Mouse (Mus musculus) midbrain, postnatal 0 days (tissue): ENCODE results near the gene Pogz. TPM values are rescaled to one million over a fixed set of nuclear protein-coding genes. Genes with fewer than 3 reads are reported as not detected.

Source experiments
- ATAC-seq: fragments of 200-750 bp; cut with Nextera tagmentation; 2 replicates; pipeline ENCODE4 v1.8.0; 2017; ENCODE audit warnings: moderate number of reproducible peaks, mild to moderate bottlenecking, moderate TSS enrichment, moderate library complexity; ENCODE audit not compliant: low FRiP score
- DNase-seq: peaks from one replicate; pipeline ENCODE4 v3.0.0-alpha.2; 2015; ENCODE audit warnings: low spot score
- H3K27ac ChIP-seq: fragments of 300-500 bp; sonication (generic); 2 replicates; pipeline ENCODE4 v1.5.1; 2014; ENCODE audit warnings: low read depth, mild to moderate bottlenecking, low read length, mixed read lengths
- H3K27me3 ChIP-seq: fragments of 300-500 bp; sonication (generic); 2 replicates; pipeline ENCODE4 v1.6.1; 2014; ENCODE audit warnings: low read length, control low read depth, mixed read lengths; ENCODE audit not compliant: insufficient read depth
- H3K36me3 ChIP-seq: fragments of 300-500 bp; sonication (generic); 2 replicates; pipeline ENCODE4 v1.6.1; 2014; ENCODE audit warnings: low read length, control low read depth, mixed read lengths; ENCODE audit not compliant: insufficient read depth
- H3K4me1 ChIP-seq: fragments of 300-500 bp; sonication (generic); 2 replicates; pipeline ENCODE4 v1.6.1; 2014; ENCODE audit warnings: mild to moderate bottlenecking, control low read depth, antibody characterized with exemption, low read length, mixed read lengths; ENCODE audit not compliant: insufficient read depth
- H3K4me2 ChIP-seq: fragments of 300-500 bp; sonication (generic); 2 replicates; pipeline ENCODE4 v1.6.1; 2014; ENCODE audit warnings: low read depth, mild to moderate bottlenecking, low read length, mixed read lengths; ENCODE audit not compliant: poor library complexity, severe bottlenecking
- H3K4me3 ChIP-seq: fragments of 300-500 bp; sonication (generic); 2 replicates; pipeline ENCODE4 v1.5.1; 2014; ENCODE audit warnings: low read depth, mild to moderate bottlenecking, low read length, moderate library complexity
- H3K9ac ChIP-seq: fragments of 300-500 bp; sonication (generic); replicated peaks from 2 replicates; pipeline ENCODE4 v1.6.1; 2014; ENCODE audit warnings: mild to moderate bottlenecking, low read length, moderate library complexity, mixed read lengths; ENCODE audit not compliant: poor library complexity, severe bottlenecking
- H3K9me3 ChIP-seq: fragments of 300-500 bp; sonication (generic); 2 replicates; pipeline ENCODE4 v1.6.1; 2016; ENCODE audit warnings: low read length, control low read depth
- CTCF ChIP-seq: IDR thresholded peaks from 2 replicates; pipeline ENCODE4 v1.5.1; 2016; ENCODE audit warnings: antibody characterized with exemption, mild to moderate bottlenecking
- WGBS: fragments of 180-500 bp; shearing (Covaris S2); extraction: QIAGEN DNeasy Blood & Tissue Kit; methylation state at CpG from one replicate; pipeline ENCODE4 v1.1.7; 2014; 5-methylcytosine and 5-hydroxymethylcytosine counted together
- polyA plus RNA-seq: library from polyadenylated mRNA; unstranded; fragments of >200 nt; fragmentation: Nextera tagmentation; extraction: Ambion mirVana; gene quantifications from 2 replicates; pipeline ENCODE4 v1.2.1, GENCODE M21; 2015
- total RNA-seq: library from RNA; depleted of rRNA; stranded (reverse); fragments of >200 nt; gene quantifications from 2 replicates; pipeline ENCODE4 v1.2.3, GENCODE M21; 2014

The Pogz gene
- total and polyA plus RNA-seq, 2 experiments from 2014 or later, result 17.5 to 42.5 TPM

GRCm38 (mm10) chr3:94851731-94852130 is 14.4 kb downstream of the Pogz start:
- no peak for TF ChIP-seq CTCF
- H3K4me3 ChIP-seq, result no peak overlapping the region
- no peak overlapping the region for H3K27ac ChIP-seq
- 61% methylated on average over 3 of the region's 3 CpGs for WGBS
- H3K36me3 ChIP-seq, result peaks cover 6% of the 10 kb centered on the region; the same call in 1 of the 2 replicates
- no peaks in the 10 kb centered on the region for H3K9me3 ChIP-seq
- no peaks in the 10 kb centered on the region for H3K27me3 ChIP-seq
- H3K4me1 ChIP-seq, result no peaks in the 10 kb centered on the region
- H3K4me2 ChIP-seq, result no peak overlapping the region
- ATAC-seq, result no peak
- DNase-seq, result no peak
- H3K9ac ChIP-seq, result no peak overlapping the region

GRCm38 (mm10) chr3:94852215-94852614 is 14.8 kb downstream of the Pogz start:
- no peak overlapping the region for H3K4me2 ChIP-seq
- H3K27ac ChIP-seq, result no peak overlapping the region
- no peaks in the 10 kb centered on the region for H3K27me3 ChIP-seq
- 90% methylated on average over 3 of the region's 3 CpGs for WGBS
- H3K4me3 ChIP-seq, result no peak overlapping the region
- ATAC-seq (no peak), DNase-seq (no peak)
- H3K9ac ChIP-seq, result no peak overlapping the region
- TF ChIP-seq CTCF, result no peak
- no peaks in the 10 kb centered on the region for H3K9me3 ChIP-seq
- no peaks in the 10 kb centered on the region for H3K4me1 ChIP-seq
- peaks cover 6% of the 10 kb centered on the region; the same call in 1 of the 2 replicates for H3K36me3 ChIP-seq

GRCm38 (mm10) chr3:94859471-94859870 is 22.1 kb downstream of the Pogz start:
- no peak for TF ChIP-seq CTCF
- H3K9me3 ChIP-seq, result no peaks in the 10 kb centered on the region
- no peak overlapping the region for H3K4me3 ChIP-seq
- H3K9ac ChIP-seq, result no peak overlapping the region
- H3K27ac ChIP-seq, result no peak overlapping the region
- DNase-seq (no peak), ATAC-seq (no peak)
- 79% methylated on average over 2 of the region's 2 CpGs for WGBS
- no peaks in the 10 kb centered on the region for H3K27me3 ChIP-seq
- H3K4me1 ChIP-seq, result no peaks in the 10 kb centered on the region
- H3K4me2 ChIP-seq, result no peak overlapping the region
- peaks cover 21% of the 10 kb centered on the region for H3K36me3 ChIP-seq

GRCm38 (mm10) chr3:94869011-94869410 is 31.6 kb downstream of the Pogz start:
- no peak for ATAC-seq
- Histone ChIP-seq H3K4me1 (no peaks in the 10 kb centered on the region), H3K4me3 (no peak overlapping the region), H3K36me3 (peaks cover 50% of the 10 kb centered on the region), H3K9ac (no peak overlapping the region), H3K9me3 (no peaks in the 10 kb centered on the region), H3K4me2 (no peak overlapping the region), H3K27ac (no peak overlapping the region), H3K27me3 (no peaks in the 10 kb centered on the region)
- WGBS, result 94% methylated on average over 3 of the region's 3 CpGs
- no peak for TF ChIP-seq CTCF
- DNase-seq, result no peak

- 95% methylated on average over 6 of the region's 6 CpGs for WGBS
- no peak for TF ChIP-seq CTCF
- H3K9me3 ChIP-seq, result no peaks in the 10 kb centered on the region
- H3K27me3 ChIP-seq, result no peaks in the 10 kb centered on the region
- H3K4me2 ChIP-seq, result no peak overlapping the region
- H3K4me3 ChIP-seq, result no peak overlapping the region
- H3K9ac ChIP-seq, result no peak overlapping the region
- H3K27ac ChIP-seq, result no peak overlapping the region
- DNase-seq (no peak), ATAC-seq (no peak)
- H3K36me3 ChIP-seq, result peaks cover 80% of the 10 kb centered on the region
- H3K4me1 ChIP-seq, result no peaks in the 10 kb centered on the region
These were observed 41.3 kb downstream of the Pogz start for GRCm38 (mm10) chr3:94878618-94879017.

- H3K9me3 ChIP-seq, result no peaks in the 10 kb centered on the region
- no peak overlapping the region for H3K4me3 ChIP-seq
- DNase-seq (no peak), ATAC-seq (no peak)
- TF ChIP-seq CTCF, result no peak
- 78% methylated on average over 4 of the region's 4 CpGs for WGBS
- no peak overlapping the region for H3K27ac ChIP-seq
- no peaks in the 10 kb centered on the region for H3K27me3 ChIP-seq
- no peak overlapping the region for H3K9ac ChIP-seq
- peaks cover 8% of the 10 kb centered on the region for H3K4me1 ChIP-seq
- H3K4me2 ChIP-seq, result no peak overlapping the region
- peaks cover 65% of the 10 kb centered on the region for H3K36me3 ChIP-seq
These were observed 44.5 kb downstream of the Pogz start for GRCm38 (mm10) chr3:94881840-94882239.
